Mouse (Mus musculus) spleen, adult 2 months (tissue): ENCODE data around the gene Ngdn.

Source experiments
- CTCF ChIP-seq: fragments of 200-500 bp; IDR thresholded peaks from 2 replicates; pipeline ENCODE4 v1.5.1; 2011; ENCODE audit warnings: mild to moderate bottlenecking, inconsistent platforms; ENCODE audit not compliant: insufficient read depth, insufficient read length, insufficient replicate concordance; ENCODE audit errors: extremely low read depth
- POLR2A ChIP-seq: fragments of 200-500 bp; IDR thresholded peaks from 2 replicates; pipeline ENCODE4 v1.6.1; 2011; ENCODE audit warnings: low read depth, low read length, inconsistent platforms

DNA sequence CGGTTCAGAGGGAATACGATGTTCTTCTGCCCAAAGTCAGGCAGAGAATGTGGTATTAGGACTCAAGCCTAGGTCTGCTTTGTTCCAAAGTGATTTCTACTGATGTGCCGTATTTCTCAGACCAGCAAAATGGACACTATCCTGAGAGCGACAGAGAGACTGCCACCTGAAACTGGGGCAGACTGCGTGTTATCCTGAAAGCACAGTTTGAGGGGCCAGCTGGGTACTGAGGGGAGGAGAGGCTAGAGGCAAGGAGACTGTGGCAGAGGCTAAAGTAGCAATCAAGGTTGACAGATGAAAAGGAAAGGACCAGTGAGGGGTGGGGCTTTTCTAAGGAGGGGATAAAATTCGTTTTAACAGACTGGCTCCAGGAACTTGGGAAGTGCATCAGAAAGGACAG, 14.4 kb upstream of the Ngdn start:
- no peak for TF ChIP-seq POLR2A
- TF ChIP-seq CTCF, result no peak
